Mouse (Mus musculus): ENCODE results near the gene Dscam. TPM values are rescaled to one million over a fixed set of nuclear protein-coding genes. Genes with fewer than 3 reads are reported as not detected.

The Dscam gene
- polyA plus RNA-seq, 1 experiment: 0.13 TPM

- H3K9me3 ChIP-seq (replicated peaks; ENCODE audit: control insufficient read depth, insufficient read depth, low read length, poor library complexity, severe bottlenecking): no peaks in the 10 kb centered on the region
- H3K4me3 ChIP-seq (ENCODE audit: low read depth, low read length): no peak overlapping the region
- H3K27ac ChIP-seq (ENCODE audit: insufficient read depth, low read length): no peak overlapping the region
- H3K36me3 ChIP-seq (ENCODE audit: control insufficient read depth, insufficient read depth, low read length, poor library complexity, severe bottlenecking): no peaks in the 10 kb centered on the region
- TF ChIP-seq EP300 (IDR thresholded peaks at IDR 0.05; ENCODE audit: insufficient read depth, low read depth, low read length) (no peak), CTCF (IDR thresholded peaks at IDR 0.05; ENCODE audit: low read depth, low read length) (no peak), POLR2A (IDR thresholded peaks at IDR 0.05; ENCODE audit: insufficient read depth, low read length) (no peak)
- H3K27me3 ChIP-seq (ENCODE audit: control insufficient read depth, insufficient read depth, low read length, poor library complexity, severe bottlenecking): no peaks in the 10 kb centered on the region
- H3K4me1 ChIP-seq (ENCODE audit: control insufficient read depth, insufficient read depth, low read length): no peaks in the 10 kb centered on the region
- H3K9ac ChIP-seq (ENCODE audit: low read depth, poor library complexity, severe bottlenecking): no peak overlapping the region
Observed at GRCm38 (mm10) chr16:96599401-96600060, 571.0 kb downstream of the Dscam start.

- H3K27ac ChIP-seq (ENCODE audit: insufficient read depth, low read length): no peak overlapping the region
- no peaks in the 10 kb centered on the region for H3K36me3 ChIP-seq (ENCODE audit: control insufficient read depth, insufficient read depth, low read length, poor library complexity, severe bottlenecking)
- no peak overlapping the region for H3K4me3 ChIP-seq (ENCODE audit: low read depth, low read length)
- H3K27me3 ChIP-seq (ENCODE audit: control insufficient read depth, insufficient read depth, low read length, poor library complexity, severe bottlenecking): no peaks in the 10 kb centered on the region
- no peaks in the 10 kb centered on the region for H3K4me1 ChIP-seq (ENCODE audit: control insufficient read depth, insufficient read depth, low read length)
- H3K9me3 ChIP-seq (replicated peaks; ENCODE audit: control insufficient read depth, insufficient read depth, low read length, poor library complexity, severe bottlenecking): no peaks in the 10 kb centered on the region
- TF ChIP-seq CTCF (IDR thresholded peaks at IDR 0.05; ENCODE audit: low read depth, low read length): no peak
- TF ChIP-seq EP300 (IDR thresholded peaks at IDR 0.05; ENCODE audit: insufficient read depth, low read depth, low read length): no peak
- H3K9ac ChIP-seq (ENCODE audit: low read depth, poor library complexity, severe bottlenecking): no peak overlapping the region
Observed at GRCm38 (mm10) chr16:96575841-96576240, 594.7 kb downstream of the Dscam start.

GRCm38 (mm10) chr16:96567428-96567827 lies 603.1 kb downstream of the Dscam start:
- Histone ChIP-seq H3K9me3 (replicated peaks; ENCODE audit: control insufficient read depth, insufficient read depth, low read length, poor library complexity, severe bottlenecking) (no peaks in the 10 kb centered on the region), H3K4me1 (ENCODE audit: control insufficient read depth, insufficient read depth, low read length) (no peaks in the 10 kb centered on the region), H3K9ac (ENCODE audit: low read depth, poor library complexity, severe bottlenecking) (no peak overlapping the region), H3K27me3 (ENCODE audit: control insufficient read depth, insufficient read depth, low read length, poor library complexity, severe bottlenecking) (no peaks in the 10 kb centered on the region), H3K27ac (ENCODE audit: insufficient read depth, low read length) (no peak overlapping the region), H3K4me3 (ENCODE audit: low read depth, low read length) (no peak overlapping the region), H3K36me3 (ENCODE audit: control insufficient read depth, insufficient read depth, low read length, poor library complexity, severe bottlenecking) (no peaks in the 10 kb centered on the region)
- no peak for TF ChIP-seq CTCF (IDR thresholded peaks at IDR 0.05; ENCODE audit: low read depth, low read length)

GRCm38 (mm10) chr16:96563350-96564257 lies 606.9 kb downstream of the Dscam start:
- H3K27ac ChIP-seq (ENCODE audit: insufficient read depth, low read length): no peak overlapping the region

GRCm38 (mm10) chr16:96559796-96560195 lies 610.8 kb downstream of the Dscam start:
- TF ChIP-seq POLR2A (IDR thresholded peaks at IDR 0.05; ENCODE audit: insufficient read depth, low read length): no peak
- H3K4me1 ChIP-seq (ENCODE audit: control insufficient read depth, insufficient read depth, low read length): no peaks in the 10 kb centered on the region
- no peaks in the 10 kb centered on the region for H3K9me3 ChIP-seq (replicated peaks; ENCODE audit: control insufficient read depth, insufficient read depth, low read length, poor library complexity, severe bottlenecking)
- H3K9ac ChIP-seq (ENCODE audit: low read depth, poor library complexity, severe bottlenecking): no peak overlapping the region
- H3K36me3 ChIP-seq (ENCODE audit: control insufficient read depth, insufficient read depth, low read length, poor library complexity, severe bottlenecking): no peaks in the 10 kb centered on the region
- H3K4me3 ChIP-seq (ENCODE audit: low read depth, low read length): no peak overlapping the region
- no peaks in the 10 kb centered on the region for H3K27me3 ChIP-seq (ENCODE audit: control insufficient read depth, insufficient read depth, low read length, poor library complexity, severe bottlenecking)
- no peak overlapping the region for H3K27ac ChIP-seq (ENCODE audit: insufficient read depth, low read length)

More at GRCm38 (mm10) chr16:96563350-96564257, 606.9 kb downstream of the Dscam start:
- Histone ChIP-seq H3K27me3 (ENCODE audit: control insufficient read depth, insufficient read depth, low read length, poor library complexity, severe bottlenecking) (no peaks in the 10 kb centered on the region), H3K9ac (ENCODE audit: low read depth, poor library complexity, severe bottlenecking) (no peak overlapping the region), H3K9me3 (replicated peaks; ENCODE audit: control insufficient read depth, insufficient read depth, low read length, poor library complexity, severe bottlenecking) (no peaks in the 10 kb centered on the region), H3K36me3 (ENCODE audit: control insufficient read depth, insufficient read depth, low read length, poor library complexity, severe bottlenecking) (no peaks in the 10 kb centered on the region), H3K4me1 (ENCODE audit: control insufficient read depth, insufficient read depth, low read length) (no peaks in the 10 kb centered on the region), H3K4me3 (ENCODE audit: low read depth, low read length) (no peak overlapping the region)
- TF ChIP-seq EP300 (IDR thresholded peaks at IDR 0.05; ENCODE audit: insufficient read depth, low read depth, low read length): no peak
- no peak for TF ChIP-seq CTCF (IDR thresholded peaks at IDR 0.05; ENCODE audit: low read depth, low read length)
- no peak for TF ChIP-seq POLR2A (IDR thresholded peaks at IDR 0.05; ENCODE audit: insufficient read depth, low read length)

- Histone ChIP-seq H3K4me1 (ENCODE audit: control insufficient read depth, insufficient read depth, low read length) (no peaks in the 10 kb centered on the region), H3K27ac (ENCODE audit: insufficient read depth, low read length) (no peak overlapping the region), H3K9ac (ENCODE audit: low read depth, poor library complexity, severe bottlenecking) (no peak overlapping the region), H3K4me3 (ENCODE audit: low read depth, low read length) (no peak overlapping the region), H3K36me3 (ENCODE audit: control insufficient read depth, insufficient read depth, low read length, poor library complexity, severe bottlenecking) (no peaks in the 10 kb centered on the region), H3K9me3 (replicated peaks; ENCODE audit: control insufficient read depth, insufficient read depth, low read length, poor library complexity, severe bottlenecking) (no peaks in the 10 kb centered on the region), H3K27me3 (ENCODE audit: control insufficient read depth, insufficient read depth, low read length, poor library complexity, severe bottlenecking) (no peaks in the 10 kb centered on the region)
- TF ChIP-seq CTCF (IDR thresholded peaks at IDR 0.05; ENCODE audit: low read depth, low read length) (no peak), POLR2A (IDR thresholded peaks at IDR 0.05; ENCODE audit: insufficient read depth, low read length) (no peak), EP300 (IDR thresholded peaks at IDR 0.05; ENCODE audit: insufficient read depth, low read depth, low read length) (no peak)
Observed at GRCm38 (mm10) chr16:96558341-96558740, 612.2 kb downstream of the Dscam start.
